Mouse (Mus musculus): ENCODE data around the gene Ctsd. TPM values are rescaled to one million over a fixed set of nuclear protein-coding genes. Genes with fewer than 3 reads are reported as not detected.
"Not testable (repeated sequence)": the region's sequence is repeated elsewhere in the genome, so short reads cannot be mapped to it uniquely, and the experiment has no call there.

The Ctsd gene
- polyA plus RNA-seq, 1 experiment from 2014 or later, result 189 TPM

DNA sequence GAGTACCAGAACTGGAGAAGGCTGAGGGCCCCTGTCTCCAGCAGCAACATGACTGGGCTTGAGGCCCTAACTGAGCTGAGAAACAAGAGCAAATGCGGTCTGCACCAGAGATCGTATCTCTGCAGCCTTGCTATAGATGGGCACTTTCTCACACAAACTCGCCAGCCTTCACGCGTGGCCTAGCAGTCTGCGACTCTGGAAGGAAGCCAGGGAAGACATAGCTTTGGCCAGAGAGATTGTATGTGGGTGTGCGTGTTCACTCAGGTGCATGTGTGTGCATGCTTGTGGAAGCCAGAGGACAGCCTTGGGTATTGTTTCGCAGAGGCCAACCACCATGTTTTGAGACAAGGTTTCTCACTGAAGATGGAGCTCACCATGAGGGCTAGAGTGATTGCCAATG, 20.8 kb upstream of the Ctsd start:
- H3K27me3 ChIP-seq (ENCODE audit: control insufficient read depth, insufficient read depth, low read length), result no peaks in the 10 kb centered on the region
- ATAC-seq (ENCODE audit: insufficient read depth, low FRiP score, low TSS enrichment), result no peak
- no peak overlapping the region for H3K27ac ChIP-seq (ENCODE audit: low read depth, low read length)
- H3K4me3 ChIP-seq (ENCODE audit: low read depth, low read length), result no peak overlapping the region
- no peaks in the 10 kb centered on the region for H3K9me3 ChIP-seq (ENCODE audit: control insufficient read depth, low read length)
- H3K9ac ChIP-seq (ENCODE audit: low read length), result no peak overlapping the region
- no peak overlapping the region for H3K4me2 ChIP-seq (ENCODE audit: low read depth)
- WGBS, result 95% methylated on average over 8 of the region's 8 CpGs
- no peak for DNase-seq (ENCODE audit: low spot score)
- no peaks in the 10 kb centered on the region for H3K4me1 ChIP-seq (ENCODE audit: control insufficient read depth, insufficient read depth, low read length)
- no peaks in the 10 kb centered on the region for H3K36me3 ChIP-seq (ENCODE audit: control insufficient read depth, insufficient read depth, low read length)

DNA sequence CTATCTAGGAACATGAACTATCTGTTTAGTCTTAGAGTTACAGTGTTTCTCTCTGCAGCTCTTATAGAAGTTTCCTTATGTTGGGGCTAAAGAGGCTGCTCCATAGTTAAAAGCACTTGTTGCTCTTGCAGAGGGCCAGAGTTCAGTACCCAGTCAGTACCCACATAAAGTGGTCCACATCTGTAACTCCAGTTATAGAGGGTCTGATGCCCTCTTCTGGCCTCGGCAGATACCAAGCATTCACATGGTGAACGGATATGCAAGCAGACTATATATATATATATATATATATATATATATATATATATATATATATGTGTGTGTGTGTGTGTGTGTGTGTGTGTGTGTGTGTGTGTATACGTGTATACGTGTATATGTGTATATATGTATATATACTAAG, 20.1 kb upstream of the Ctsd start:
- no peak overlapping the region for H3K4me2 ChIP-seq (ENCODE audit: low read depth)
- H3K27ac ChIP-seq (ENCODE audit: low read depth, low read length), result no peak overlapping the region
- H3K9me3 ChIP-seq (ENCODE audit: control insufficient read depth, low read length), result no peaks in the 10 kb centered on the region
- H3K9ac ChIP-seq (ENCODE audit: low read length), result no peak overlapping the region
- ATAC-seq (ENCODE audit: insufficient read depth, low FRiP score, low TSS enrichment), result no peak
- H3K27me3 ChIP-seq (ENCODE audit: control insufficient read depth, insufficient read depth, low read length), result no peaks in the 10 kb centered on the region
- DNase-seq (ENCODE audit: low spot score), result no peak
- no peaks in the 10 kb centered on the region for H3K36me3 ChIP-seq (ENCODE audit: control insufficient read depth, insufficient read depth, low read length)
- 77% methylated on average over 4 of the region's 4 CpGs for WGBS
- H3K4me3 ChIP-seq (ENCODE audit: low read depth, low read length), result no peak overlapping the region
- no peaks in the 10 kb centered on the region for H3K4me1 ChIP-seq (ENCODE audit: control insufficient read depth, insufficient read depth, low read length)

DNA sequence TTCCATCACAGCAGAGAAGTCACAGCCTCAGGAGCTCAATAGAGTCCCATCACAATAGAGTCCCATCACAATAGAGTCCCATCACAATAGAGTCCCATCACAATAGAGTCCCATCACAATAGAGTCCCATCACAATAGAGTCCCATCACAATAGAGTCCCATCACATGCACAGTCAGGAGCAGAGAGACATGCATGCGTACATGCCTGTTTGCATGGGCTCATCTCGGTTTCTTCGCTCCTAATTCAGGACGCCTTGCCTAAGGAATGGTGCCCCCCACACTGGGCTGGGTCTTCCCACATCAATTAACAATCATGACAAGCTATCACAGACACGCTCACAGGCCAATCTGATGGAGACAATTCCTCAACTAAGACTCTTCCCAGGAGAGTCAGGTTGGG, 17.3 kb upstream of the Ctsd start:
- H3K27me3 ChIP-seq (ENCODE audit: control insufficient read depth, insufficient read depth, low read length); H3K4me1 ChIP-seq (ENCODE audit: control insufficient read depth, insufficient read depth, low read length); H3K36me3 ChIP-seq (ENCODE audit: control insufficient read depth, insufficient read depth, low read length); DNase-seq (ENCODE audit: low spot score); H3K9ac ChIP-seq (ENCODE audit: low read length); H3K4me2 ChIP-seq (ENCODE audit: low read depth); ATAC-seq (ENCODE audit: insufficient read depth, low FRiP score, low TSS enrichment); H3K4me3 ChIP-seq (ENCODE audit: low read depth, low read length); H3K27ac ChIP-seq (ENCODE audit: low read depth, low read length); H3K9me3 ChIP-seq (ENCODE audit: control insufficient read depth, low read length): not testable (repeated sequence)
- WGBS, result 89% methylated on average over 5 of the region's 5 CpGs

DNA sequence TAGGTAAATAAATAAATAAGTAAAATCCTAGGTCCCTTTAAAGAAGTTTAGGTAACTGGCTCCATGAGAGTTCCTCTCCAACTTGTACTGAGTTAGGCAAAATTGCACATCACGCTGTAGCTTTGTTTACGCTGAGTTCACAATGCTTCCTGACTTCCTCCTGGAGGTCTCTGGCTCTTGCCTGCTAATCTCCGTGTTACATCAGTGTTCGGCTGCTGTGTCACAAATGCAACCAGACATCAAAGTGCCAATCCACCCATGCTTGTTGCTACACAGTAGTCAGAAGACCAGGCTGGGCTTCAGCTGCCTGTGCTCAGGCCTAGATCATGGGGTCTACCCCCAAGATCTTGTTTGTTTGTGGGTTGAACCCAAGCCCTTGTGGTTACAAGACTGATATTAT, 15.8 kb upstream of the Ctsd start:
- Histone ChIP-seq H3K4me1 (ENCODE audit: control insufficient read depth, insufficient read depth, low read length) (no peaks in the 10 kb centered on the region; the same call in 1 of the 2 replicates), H3K27me3 (ENCODE audit: control insufficient read depth, insufficient read depth, low read length) (no peaks in the 10 kb centered on the region), H3K9me3 (ENCODE audit: control insufficient read depth, low read length) (no peaks in the 10 kb centered on the region), H3K27ac (ENCODE audit: low read depth, low read length) (no peak overlapping the region), H3K36me3 (ENCODE audit: control insufficient read depth, insufficient read depth, low read length) (no peaks in the 10 kb centered on the region), H3K9ac (ENCODE audit: low read length) (no peak overlapping the region), H3K4me2 (ENCODE audit: low read depth) (no peak overlapping the region), H3K4me3 (ENCODE audit: low read depth, low read length) (no peak overlapping the region)
- ATAC-seq (ENCODE audit: insufficient read depth, low FRiP score, low TSS enrichment) (no peak), DNase-seq (ENCODE audit: low spot score) (no peak)
- 89% methylated on average over 4 of the region's 4 CpGs for WGBS

DNA sequence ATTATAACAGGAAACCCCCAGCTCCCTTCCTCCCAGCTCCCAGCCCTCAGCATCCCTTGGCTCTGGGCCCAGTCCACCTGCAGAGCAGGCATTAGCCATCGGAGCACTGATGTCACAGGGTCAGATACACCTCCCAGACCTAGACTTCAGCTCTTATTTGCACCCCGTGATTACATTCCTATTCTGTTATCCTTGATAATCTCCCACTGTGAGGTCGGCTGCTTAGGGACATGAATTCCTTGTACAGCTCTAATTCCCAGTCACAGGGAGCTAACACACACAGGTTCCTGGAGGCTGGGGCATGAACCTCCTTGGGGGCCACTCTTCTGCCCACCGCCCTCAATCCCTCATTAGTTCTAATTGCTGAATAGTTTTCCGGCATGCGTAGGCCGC, 12.9 kb upstream of the Ctsd start:
- WGBS, result 60% methylated on average over 7 of the region's 7 CpGs
- no peak for DNase-seq (ENCODE audit: low spot score)
- no peak for ATAC-seq (ENCODE audit: insufficient read depth, low FRiP score, low TSS enrichment)

DNA sequence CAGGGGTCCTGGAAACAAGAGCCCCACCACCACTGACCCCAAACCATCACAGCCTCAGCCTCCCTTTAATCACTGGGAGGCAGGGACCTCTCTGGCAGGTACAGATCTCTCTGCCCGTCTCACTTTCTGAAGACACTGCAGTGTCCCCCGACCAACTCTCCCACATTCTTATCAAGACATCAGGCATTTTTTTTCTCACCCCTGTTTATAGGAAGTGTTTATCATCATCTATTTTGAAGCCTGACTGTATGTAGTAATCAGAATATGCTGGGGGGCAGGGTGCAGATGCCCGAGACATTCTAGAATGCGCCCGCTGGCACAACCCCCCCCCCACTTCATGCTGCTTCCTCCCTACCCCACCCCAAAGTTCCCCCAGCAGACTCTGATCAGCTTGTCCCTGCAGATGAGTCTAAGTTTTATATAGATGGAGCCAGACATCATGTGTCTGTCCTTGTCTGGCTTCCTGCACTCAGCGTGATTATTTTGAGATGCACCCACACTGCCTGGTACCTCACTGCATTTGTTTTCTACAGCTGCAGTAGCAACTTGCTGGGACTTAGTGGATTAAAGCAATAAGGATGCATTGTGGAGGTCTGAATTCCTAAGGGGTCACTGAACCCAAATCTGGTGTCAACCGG, 12.4 kb upstream of the Ctsd start:
- WGBS, result 77% methylated on average over 7 of the region's 7 CpGs
- Histone ChIP-seq H3K4me1 (ENCODE audit: control insufficient read depth, insufficient read depth, low read length) (no peaks in the 10 kb centered on the region; the same call in 1 of the 2 replicates), H3K9me3 (ENCODE audit: control insufficient read depth, low read length) (no peaks in the 10 kb centered on the region), H3K4me2 (ENCODE audit: low read depth) (no peak overlapping the region), H3K4me3 (ENCODE audit: low read depth, low read length) (no peak overlapping the region), H3K9ac (ENCODE audit: low read length) (no peak overlapping the region), H3K27me3 (ENCODE audit: control insufficient read depth, insufficient read depth, low read length) (no peaks in the 10 kb centered on the region), H3K27ac (ENCODE audit: low read depth, low read length) (no peak overlapping the region), H3K36me3 (ENCODE audit: control insufficient read depth, insufficient read depth, low read length) (no peaks in the 10 kb centered on the region)
- ATAC-seq (ENCODE audit: insufficient read depth, low FRiP score, low TSS enrichment) (no peak), DNase-seq (ENCODE audit: low spot score) (no peak)

More for the DNA sequence above, 12.9 kb upstream of the Ctsd start:
- Histone ChIP-seq H3K4me3 (ENCODE audit: low read depth, low read length) (no peak overlapping the region), H3K36me3 (ENCODE audit: control insufficient read depth, insufficient read depth, low read length) (no peaks in the 10 kb centered on the region), H3K9me3 (ENCODE audit: control insufficient read depth, low read length) (no peaks in the 10 kb centered on the region), H3K27ac (ENCODE audit: low read depth, low read length) (no peak overlapping the region), H3K27me3 (ENCODE audit: control insufficient read depth, insufficient read depth, low read length) (no peaks in the 10 kb centered on the region), H3K9ac (ENCODE audit: low read length) (no peak overlapping the region), H3K4me2 (ENCODE audit: low read depth) (no peak overlapping the region), H3K4me1 (ENCODE audit: control insufficient read depth, insufficient read depth, low read length) (no peaks in the 10 kb centered on the region; the same call in 1 of the 2 replicates)

DNA sequence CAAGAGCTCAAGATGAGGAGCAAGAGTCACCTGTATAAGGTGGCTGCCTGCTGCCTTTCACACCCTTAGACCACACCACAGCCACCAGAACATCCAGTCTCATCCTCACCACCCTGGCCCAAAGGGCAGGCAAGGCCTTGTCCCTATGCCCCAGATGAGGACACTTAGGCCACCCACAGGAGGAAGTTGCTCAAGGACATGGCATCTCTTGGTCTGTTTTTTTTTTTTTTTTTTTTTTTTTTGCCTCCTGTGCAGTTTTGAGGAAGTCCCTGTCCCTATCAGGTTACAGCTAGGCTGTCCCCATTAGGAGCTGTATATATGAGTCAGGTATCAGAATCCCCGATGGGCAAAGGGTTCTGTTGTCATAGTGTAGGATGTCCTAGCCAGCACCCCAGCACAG, 11.4 kb upstream of the Ctsd start:
- DNase-seq (ENCODE audit: low spot score) (no peak), ATAC-seq (ENCODE audit: insufficient read depth, low FRiP score, low TSS enrichment) (no peak)
- no peak overlapping the region for H3K27ac ChIP-seq (ENCODE audit: low read depth, low read length)
- no peaks in the 10 kb centered on the region; the same call in 1 of the 2 replicates for H3K4me1 ChIP-seq (ENCODE audit: control insufficient read depth, insufficient read depth, low read length)
- WGBS, result 80% methylated on average over 1 of the region's 1 CpGs
- H3K36me3 ChIP-seq (ENCODE audit: control insufficient read depth, insufficient read depth, low read length), result no peaks in the 10 kb centered on the region
- H3K9ac ChIP-seq (ENCODE audit: low read length), result no peak overlapping the region
- no peaks in the 10 kb centered on the region for H3K27me3 ChIP-seq (ENCODE audit: control insufficient read depth, insufficient read depth, low read length)
- H3K9me3 ChIP-seq (ENCODE audit: control insufficient read depth, low read length), result no peaks in the 10 kb centered on the region
- no peak overlapping the region for H3K4me3 ChIP-seq (ENCODE audit: low read depth, low read length)
- H3K4me2 ChIP-seq (ENCODE audit: low read depth), result no peak overlapping the region

DNA sequence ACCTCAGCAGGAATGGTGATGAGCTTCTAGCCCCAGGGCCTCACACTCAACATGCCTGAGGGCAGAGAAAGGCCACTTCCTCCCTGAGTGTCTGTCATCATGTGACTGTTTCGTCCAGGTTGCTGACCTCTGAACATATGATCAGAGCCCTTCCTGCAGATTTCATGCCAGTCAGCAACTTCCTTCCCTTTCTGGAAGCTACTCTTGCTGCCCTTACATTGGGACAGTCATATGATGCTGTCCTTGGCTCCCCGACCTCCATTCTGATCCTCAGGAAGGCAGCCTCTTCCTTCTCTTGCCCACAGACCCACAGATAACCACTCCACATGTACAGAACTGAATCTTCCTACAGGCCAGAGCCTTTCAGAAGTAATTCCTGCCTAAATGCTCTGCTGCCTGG, 10.2 kb upstream of the Ctsd start:
- no peak overlapping the region for H3K4me3 ChIP-seq (ENCODE audit: low read depth, low read length)

DNA sequence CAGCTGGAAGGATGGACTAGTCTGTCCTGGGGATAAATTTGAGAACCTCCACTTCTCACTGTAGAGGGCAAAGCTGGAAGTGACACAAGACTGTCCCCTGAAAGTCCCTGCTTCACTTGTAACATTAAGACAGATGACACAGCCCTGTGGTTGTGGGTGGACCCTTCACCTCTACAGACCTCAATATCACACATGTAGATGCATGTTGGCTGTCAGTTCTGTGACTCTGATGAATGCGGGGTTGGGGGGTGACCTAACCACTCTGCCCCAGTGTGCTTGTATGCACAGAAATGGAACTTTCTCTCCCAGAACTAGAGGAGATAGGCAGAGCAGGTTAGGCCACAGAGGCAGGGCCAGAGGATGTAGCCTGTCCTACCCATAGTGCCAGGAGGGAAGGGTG, 8.8 kb upstream of the Ctsd start:
- ATAC-seq (ENCODE audit: insufficient read depth, low FRiP score, low TSS enrichment) (no peak), DNase-seq (ENCODE audit: low spot score) (no peak)
- WGBS, result 100% methylated on average over 1 of the region's 1 CpGs
- Histone ChIP-seq H3K27ac (ENCODE audit: low read depth, low read length) (no peak overlapping the region), H3K4me1 (ENCODE audit: control insufficient read depth, insufficient read depth, low read length) (no peaks in the 10 kb centered on the region; the same call in 1 of the 2 replicates), H3K36me3 (ENCODE audit: control insufficient read depth, insufficient read depth, low read length) (no peaks in the 10 kb centered on the region), H3K4me3 (ENCODE audit: low read depth, low read length) (no peak overlapping the region), H3K27me3 (ENCODE audit: control insufficient read depth, insufficient read depth, low read length) (no peaks in the 10 kb centered on the region), H3K4me2 (ENCODE audit: low read depth) (no peak overlapping the region), H3K9me3 (ENCODE audit: control insufficient read depth, low read length) (no peaks in the 10 kb centered on the region), H3K9ac (ENCODE audit: low read length) (no peak overlapping the region)

More for the DNA sequence above, 10.2 kb upstream of the Ctsd start:
- Histone ChIP-seq H3K36me3 (ENCODE audit: control insufficient read depth, insufficient read depth, low read length) (no peaks in the 10 kb centered on the region), H3K9me3 (ENCODE audit: control insufficient read depth, low read length) (no peaks in the 10 kb centered on the region), H3K4me2 (ENCODE audit: low read depth) (no peak overlapping the region), H3K27me3 (ENCODE audit: control insufficient read depth, insufficient read depth, low read length) (no peaks in the 10 kb centered on the region), H3K27ac (ENCODE audit: low read depth, low read length) (no peak overlapping the region), H3K4me1 (ENCODE audit: control insufficient read depth, insufficient read depth, low read length) (no peaks in the 10 kb centered on the region; the same call in 1 of the 2 replicates), H3K9ac (ENCODE audit: low read length) (no peak overlapping the region)
- ATAC-seq (ENCODE audit: insufficient read depth, low FRiP score, low TSS enrichment) (no peak), DNase-seq (ENCODE audit: low spot score) (no peak)
- WGBS, result 63% methylated on average over 2 of the region's 2 CpGs
